Mouse (Mus musculus): ENCODE measurements around the gene Ripor1. TPM values are rescaled to one million over a fixed set of nuclear protein-coding genes. Genes with fewer than 3 reads are reported as not detected.

The Ripor1 gene
- polyA plus RNA-seq, 1 experiment from 2014 or later = 6.2 TPM

DNA sequence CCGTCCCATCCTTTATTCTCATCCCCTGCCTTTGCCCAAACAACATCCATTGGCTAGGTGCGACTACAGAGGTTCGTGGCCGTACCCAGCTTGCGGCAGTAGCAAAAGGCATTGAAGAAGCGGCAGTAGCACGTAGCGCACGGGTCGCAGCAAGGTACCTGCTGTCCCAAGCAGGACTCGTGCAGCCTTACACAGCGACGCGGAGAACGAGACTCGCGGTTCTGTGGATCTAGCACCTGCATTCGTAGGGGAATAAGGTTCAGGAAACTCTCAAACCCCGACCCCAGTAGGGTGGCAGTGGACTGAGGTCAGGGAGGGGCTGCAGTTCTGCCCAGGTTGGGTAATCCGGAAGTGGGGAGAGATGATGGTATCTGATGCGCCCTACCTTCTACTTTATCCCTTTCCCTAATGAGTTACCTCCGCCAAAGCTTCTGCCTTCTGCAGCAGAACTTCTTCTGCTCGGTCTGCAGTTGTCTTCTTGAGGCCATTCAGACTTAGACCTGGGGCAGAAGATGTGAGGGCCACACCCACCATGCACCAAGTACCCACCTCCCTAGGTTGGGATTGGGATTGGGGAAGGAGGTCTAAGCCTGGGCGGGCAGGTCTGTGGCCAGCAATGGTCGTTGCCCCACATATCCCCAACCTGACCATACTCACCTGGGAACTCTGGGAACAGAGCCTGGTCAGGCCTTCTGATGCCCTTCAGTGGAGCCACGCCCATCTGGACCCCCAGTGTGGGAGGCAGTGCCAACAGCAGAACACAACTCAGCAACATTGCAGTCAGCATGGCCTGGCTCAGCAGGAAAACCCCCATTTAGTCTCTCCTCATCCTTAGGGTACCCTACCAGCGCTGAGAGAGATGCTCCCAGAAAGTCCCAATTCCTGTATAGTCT lies 38.1 kb upstream of the Ripor1 start:
- peak; percentile 44 for DNase-seq
- Histone ChIP-seq H3K9ac (replicated peaks) (peak overlapping the region; percentile 69), H3K36me3 (replicated peaks; ENCODE audit: insufficient read depth, low read length) (0 out of 2 replicates have a peak, but pooled peaks cover 3% of the 10 kb centered on the region), H3K4me3 (ENCODE audit: low read depth, low read length) (peak overlapping the region; percentile 99), H3K4me1 (ENCODE audit: insufficient read depth) (peaks cover 32% of the 10 kb centered on the region), H3K27me3 (ENCODE audit: insufficient read depth, low read length) (no peaks in the 10 kb centered on the region), H3K9me3 (ENCODE audit: low read length) (no peaks in the 10 kb centered on the region), H3K27ac (ENCODE audit: low read depth) (peak overlapping the region; percentile 16; the same call in 1 of the 2 replicates), H3K4me2 (ENCODE audit: low read depth, low read length) (peak overlapping the region; percentile 98)
- no peak for TF ChIP-seq CTCF (IDR thresholded peaks at IDR 0.05; ENCODE audit: low read depth)
- no peak for TF ChIP-seq EP300 (IDR thresholded peaks at IDR 0.05; ENCODE audit: low read depth)
- ATAC-seq = no peak
- WGBS (ENCODE audit: insufficient replicate concordance) = 22% methylated on average over 27 of the region's 27 CpGs

DNA sequence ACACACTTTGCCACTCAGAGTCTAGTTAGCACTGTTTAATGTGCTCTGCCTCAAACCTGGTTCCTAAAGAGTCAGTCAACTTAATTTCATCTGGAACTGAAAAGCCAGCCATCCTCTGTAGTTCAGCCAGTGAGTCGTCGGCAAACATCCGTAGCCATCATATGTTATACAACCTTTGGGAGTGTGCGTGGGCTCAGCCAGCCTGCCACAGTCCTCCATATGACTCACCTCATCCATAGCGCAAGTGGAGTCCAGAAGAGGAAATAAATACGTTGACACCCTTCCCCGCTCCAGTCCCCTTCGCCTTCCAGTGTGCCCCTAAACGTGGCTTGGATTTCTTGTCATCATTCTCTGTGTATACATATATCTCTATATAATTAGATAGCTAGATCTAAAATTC lies 33.2 kb upstream of the Ripor1 start:
- TF ChIP-seq EP300 (IDR thresholded peaks at IDR 0.05; ENCODE audit: low read depth) (no peak), CTCF (IDR thresholded peaks at IDR 0.05; ENCODE audit: low read depth) (no peak)
- H3K9ac ChIP-seq (replicated peaks) = no peak overlapping the region
- no peaks in the 10 kb centered on the region for H3K9me3 ChIP-seq (ENCODE audit: low read length)
- H3K4me1 ChIP-seq (ENCODE audit: insufficient read depth) = peaks cover 7% of the 10 kb centered on the region
- no peaks in the 10 kb centered on the region for H3K27me3 ChIP-seq (ENCODE audit: insufficient read depth, low read length)
- H3K27ac ChIP-seq (ENCODE audit: low read depth) = no peak overlapping the region
- H3K4me3 ChIP-seq (ENCODE audit: low read depth, low read length) = no peak overlapping the region
- WGBS (ENCODE audit: insufficient replicate concordance) = 86% methylated on average over 9 of the region's 9 CpGs
- ATAC-seq (no peak), DNase-seq (no peak)
- no peaks in the 10 kb centered on the region for H3K36me3 ChIP-seq (replicated peaks; ENCODE audit: insufficient read depth, low read length)
- no peak overlapping the region for H3K4me2 ChIP-seq (ENCODE audit: low read depth, low read length)

DNA sequence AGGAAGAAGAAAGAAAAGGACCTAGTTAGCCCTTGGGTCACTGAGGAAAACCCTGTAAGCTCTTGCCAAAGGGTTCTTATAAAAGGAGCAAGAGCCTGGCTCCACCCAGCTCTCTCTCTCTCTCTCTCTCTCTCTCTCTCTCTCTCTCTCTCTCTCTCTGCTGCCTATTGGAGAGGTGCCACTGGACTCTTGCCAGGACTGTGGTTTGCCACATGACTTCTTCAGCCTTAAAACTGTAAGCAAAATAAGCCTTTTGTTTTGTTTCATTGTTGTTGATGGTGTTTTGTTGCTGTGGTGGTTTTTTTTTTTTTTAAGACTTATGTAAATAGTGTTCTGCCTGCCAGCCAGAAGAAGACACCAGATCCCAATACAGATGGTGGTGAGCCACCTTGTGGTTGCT lies 31.6 kb upstream of the Ripor1 start:
- ATAC-seq (no peak), DNase-seq (no peak)
- H3K4me3 ChIP-seq (ENCODE audit: low read depth, low read length) = no peak overlapping the region
- TF ChIP-seq EP300 (IDR thresholded peaks at IDR 0.05; ENCODE audit: low read depth) = no peak
- TF ChIP-seq CTCF (IDR thresholded peaks at IDR 0.05; ENCODE audit: low read depth) = no peak
- no peaks in the 10 kb centered on the region for H3K4me1 ChIP-seq (ENCODE audit: insufficient read depth)
- H3K4me2 ChIP-seq (ENCODE audit: low read depth, low read length) = no peak overlapping the region
- H3K36me3 ChIP-seq (replicated peaks; ENCODE audit: insufficient read depth, low read length) = no peaks in the 10 kb centered on the region
- H3K9ac ChIP-seq (replicated peaks) = no peak overlapping the region
- H3K27ac ChIP-seq (ENCODE audit: low read depth) = no peak overlapping the region
- no peaks in the 10 kb centered on the region for H3K27me3 ChIP-seq (ENCODE audit: insufficient read depth, low read length)
- no peaks in the 10 kb centered on the region for H3K9me3 ChIP-seq (ENCODE audit: low read length)

DNA sequence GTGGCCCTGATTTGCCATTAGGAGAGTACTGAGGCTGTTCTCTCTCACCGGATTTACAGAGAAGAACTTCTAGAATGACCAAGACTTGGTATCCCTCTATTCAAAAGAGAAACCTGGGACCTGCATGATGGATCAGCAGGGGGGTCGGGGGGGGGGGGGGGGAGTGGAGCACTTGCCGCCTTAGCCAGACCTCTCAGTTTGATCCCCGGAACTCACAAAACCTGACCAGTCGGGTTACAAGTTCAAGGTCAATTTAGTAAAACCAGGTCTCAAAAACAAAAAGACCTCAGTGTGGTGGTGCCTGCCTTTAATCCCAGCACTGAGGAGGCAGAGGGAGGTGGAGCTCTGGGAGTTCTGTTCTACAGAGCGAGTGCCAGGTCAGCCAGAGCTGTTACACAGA lies 30.3 kb upstream of the Ripor1 start:
- ATAC-seq (no peak), DNase-seq (no peak)
- Histone ChIP-seq H3K4me2 (ENCODE audit: low read depth, low read length) (no peak overlapping the region), H3K36me3 (replicated peaks; ENCODE audit: insufficient read depth, low read length) (no peaks in the 10 kb centered on the region), H3K9ac (replicated peaks) (no peak overlapping the region), H3K4me1 (ENCODE audit: insufficient read depth) (no peaks in the 10 kb centered on the region), H3K9me3 (ENCODE audit: low read length) (no peaks in the 10 kb centered on the region), H3K4me3 (ENCODE audit: low read depth, low read length) (no peak overlapping the region), H3K27ac (ENCODE audit: low read depth) (no peak overlapping the region), H3K27me3 (ENCODE audit: insufficient read depth, low read length) (no peaks in the 10 kb centered on the region)
- 50% methylated on average over 5 of the region's 6 CpGs for WGBS (ENCODE audit: insufficient replicate concordance)
- TF ChIP-seq CTCF (IDR thresholded peaks at IDR 0.05; ENCODE audit: low read depth) = no peak
- TF ChIP-seq EP300 (IDR thresholded peaks at IDR 0.05; ENCODE audit: low read depth) = no peak

DNA sequence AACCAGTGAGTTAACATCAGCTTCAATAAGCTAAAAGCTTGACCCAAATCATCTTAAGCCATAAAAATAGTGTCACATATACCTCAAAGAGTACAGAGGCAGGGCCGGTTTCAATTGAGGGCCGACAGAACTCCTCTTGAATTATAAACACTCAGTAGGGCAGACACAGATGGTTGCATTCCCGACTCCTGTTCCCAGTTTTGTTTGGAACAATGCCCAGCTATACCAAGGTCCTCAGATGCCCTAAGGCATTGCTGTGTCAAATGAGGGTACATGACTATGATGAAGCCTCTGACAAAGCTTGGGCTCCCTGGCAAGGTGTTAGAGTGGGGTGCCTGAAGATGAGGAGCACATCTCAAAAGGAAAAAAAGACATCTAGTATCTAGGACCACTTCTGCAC lies 29.5 kb upstream of the Ripor1 start:
- TF ChIP-seq EP300 (IDR thresholded peaks at IDR 0.05; ENCODE audit: low read depth) (no peak), CTCF (IDR thresholded peaks at IDR 0.05; ENCODE audit: low read depth) (no peak)
- Histone ChIP-seq H3K27ac (ENCODE audit: low read depth) (no peak overlapping the region), H3K36me3 (replicated peaks; ENCODE audit: insufficient read depth, low read length) (no peaks in the 10 kb centered on the region), H3K9me3 (ENCODE audit: low read length) (no peaks in the 10 kb centered on the region), H3K27me3 (ENCODE audit: insufficient read depth, low read length) (no peaks in the 10 kb centered on the region), H3K4me1 (ENCODE audit: insufficient read depth) (no peaks in the 10 kb centered on the region), H3K4me2 (ENCODE audit: low read depth, low read length) (no peak overlapping the region), H3K4me3 (ENCODE audit: low read depth, low read length) (no peak overlapping the region), H3K9ac (replicated peaks) (no peak overlapping the region)
- ATAC-seq (no peak), DNase-seq (no peak)
- 83% methylated on average over 3 of the region's 3 CpGs for WGBS (ENCODE audit: insufficient replicate concordance)

DNA sequence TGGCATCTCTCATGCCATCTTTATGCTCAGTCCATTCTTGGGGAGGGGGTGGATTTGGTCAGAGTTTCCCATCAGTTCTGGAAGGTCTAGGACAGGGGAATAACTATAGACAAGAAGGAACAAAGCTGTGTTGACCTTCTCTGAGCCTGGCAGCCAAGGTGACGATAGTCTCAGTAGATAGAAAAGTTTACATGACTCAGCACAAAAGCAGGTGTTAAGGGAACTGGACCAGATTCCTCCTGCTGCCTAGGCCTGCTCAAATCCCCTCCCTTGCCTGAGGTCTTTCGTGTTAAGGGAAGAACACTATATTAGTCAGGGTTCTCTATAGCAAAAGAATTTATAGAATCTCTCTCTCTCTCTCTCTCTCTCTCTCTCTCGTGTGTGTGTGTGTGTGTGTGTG lies 25.3 kb upstream of the Ripor1 start:
- ATAC-seq (no peak), DNase-seq (no peak)
- Histone ChIP-seq H3K4me3 (ENCODE audit: low read depth, low read length) (no peak overlapping the region), H3K9me3 (ENCODE audit: low read length) (no peaks in the 10 kb centered on the region), H3K4me2 (ENCODE audit: low read depth, low read length) (no peak overlapping the region), H3K27ac (ENCODE audit: low read depth) (no peak overlapping the region), H3K9ac (replicated peaks) (no peak overlapping the region), H3K4me1 (ENCODE audit: insufficient read depth) (no peaks in the 10 kb centered on the region), H3K36me3 (replicated peaks; ENCODE audit: insufficient read depth, low read length) (no peaks in the 10 kb centered on the region), H3K27me3 (ENCODE audit: insufficient read depth, low read length) (no peaks in the 10 kb centered on the region)
- TF ChIP-seq EP300 (IDR thresholded peaks at IDR 0.05; ENCODE audit: low read depth) (no peak), CTCF (IDR thresholded peaks at IDR 0.05; ENCODE audit: low read depth) (no peak)
- WGBS (ENCODE audit: insufficient replicate concordance) = 43% methylated on average over 3 of the region's 3 CpGs
